Mouse (Mus musculus) testis, postnatal 14 days (tissue): ENCODE results near the gene Ano3.
"Not testable (repeated sequence)": the region's sequence is repeated elsewhere in the genome, so short reads cannot be mapped to it uniquely, and the experiment has no call there.

ENCODE experiments used
- DNase-seq: peaks from one replicate; pipeline ENCODE4 v3.0.0; 2021; ENCODE audit warnings: low spot score

The Ano3 gene

DNA sequence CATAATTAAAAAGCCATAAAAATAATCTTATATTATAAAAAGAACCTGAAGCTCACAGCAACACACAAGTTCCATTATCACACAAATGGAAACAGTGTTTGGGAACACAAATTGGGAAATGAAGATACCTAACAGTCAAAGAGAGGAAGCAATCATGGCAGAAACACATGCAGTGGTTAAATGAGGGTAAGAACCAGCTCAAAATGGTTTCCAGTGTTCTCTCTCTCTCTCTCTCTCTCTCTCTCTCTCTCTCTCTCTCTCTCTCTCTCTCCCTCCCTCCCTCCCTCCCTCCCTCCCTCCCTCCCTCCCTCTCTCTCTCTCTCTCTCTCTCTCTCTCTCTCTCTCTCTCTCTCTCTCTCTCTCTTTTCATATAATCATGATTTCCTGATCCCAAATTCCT, at the start of gene Ano3:
Gene Ano3 (minus strand): TSS at position 101 of the 400 bp plus-strand sequence.
- not testable (repeated sequence) for DNase-seq

DNA sequence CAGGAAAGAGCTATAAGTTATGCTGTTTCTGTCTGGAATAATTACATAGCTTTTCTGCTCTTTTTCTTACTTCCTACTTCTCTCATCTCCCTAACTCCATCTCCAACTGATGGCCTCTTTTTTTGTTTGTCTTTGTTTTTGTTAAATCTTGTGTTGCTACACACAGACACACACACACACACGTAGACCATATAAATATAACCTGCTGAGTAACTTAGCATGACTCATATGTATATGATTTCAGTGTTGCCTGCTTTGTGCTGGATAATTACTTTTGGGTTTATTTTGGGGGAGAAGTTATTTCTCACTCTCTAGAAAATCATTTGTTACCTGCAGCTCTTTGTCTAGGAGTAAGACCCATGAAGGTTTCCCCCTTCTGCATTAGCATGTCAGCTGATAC, 39.3 kb upstream of the Ano3 start:
- DNase-seq = no peak

DNA sequence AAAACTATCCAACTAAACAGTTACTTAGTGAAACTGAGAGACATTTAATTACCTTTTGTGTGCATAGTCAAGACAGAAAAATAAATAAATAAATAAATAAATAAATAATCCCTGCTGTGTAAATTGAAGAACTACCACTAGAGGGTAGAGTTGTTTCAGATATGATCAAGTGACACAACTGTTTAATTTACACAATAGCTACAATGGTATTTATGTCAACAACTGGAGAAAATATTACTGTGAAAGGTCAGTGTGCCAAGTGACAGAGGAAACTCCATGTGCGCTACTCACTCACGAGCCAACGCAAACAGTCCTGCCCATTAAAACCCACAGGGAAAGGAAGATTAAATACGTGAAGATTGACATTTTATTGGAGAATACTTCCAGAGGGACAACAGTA, 38.8 kb upstream of the Ano3 start:
- no peak for DNase-seq

DNA sequence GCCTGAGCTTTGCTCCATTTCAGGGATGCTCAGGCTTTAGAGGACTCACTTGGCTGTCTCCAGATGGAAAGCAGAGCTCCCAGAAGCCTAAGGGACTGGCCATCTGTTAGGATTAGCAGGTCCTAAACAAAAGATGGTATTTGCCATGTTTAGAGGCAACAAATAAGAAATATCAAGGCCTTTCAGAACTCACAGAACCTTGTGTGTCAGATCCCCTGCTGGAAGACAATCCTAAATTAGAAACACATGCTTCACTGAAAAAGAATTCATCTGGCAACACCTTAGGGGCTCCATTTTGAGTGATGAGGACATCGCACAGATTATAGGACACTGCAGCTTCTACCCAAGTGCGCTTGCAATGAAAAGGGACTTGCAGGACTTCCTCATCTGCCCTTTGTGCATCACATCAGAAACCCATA, 35.1 kb upstream of the Ano3 start:
- DNase-seq = no peak

DNA sequence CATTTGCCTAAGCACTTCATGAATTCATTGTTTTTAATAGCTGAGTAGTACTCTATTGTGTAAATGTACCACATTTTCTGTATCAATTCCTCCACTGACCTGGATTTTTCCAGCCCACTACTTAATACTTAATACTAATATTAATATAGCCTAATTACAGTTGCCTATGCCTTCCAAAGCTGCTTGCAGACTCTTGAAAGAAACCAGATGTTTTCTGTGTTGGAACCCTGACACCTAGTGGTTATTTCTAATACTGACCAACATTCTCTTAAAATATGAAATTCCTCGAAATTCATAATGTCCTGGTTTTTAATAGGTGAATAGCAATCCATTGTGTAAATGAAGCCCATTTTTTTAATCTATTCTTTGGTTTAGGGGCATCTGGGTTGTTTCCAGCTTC, 31.0 kb upstream of the Ano3 start:
- DNase-seq = no peak

DNA sequence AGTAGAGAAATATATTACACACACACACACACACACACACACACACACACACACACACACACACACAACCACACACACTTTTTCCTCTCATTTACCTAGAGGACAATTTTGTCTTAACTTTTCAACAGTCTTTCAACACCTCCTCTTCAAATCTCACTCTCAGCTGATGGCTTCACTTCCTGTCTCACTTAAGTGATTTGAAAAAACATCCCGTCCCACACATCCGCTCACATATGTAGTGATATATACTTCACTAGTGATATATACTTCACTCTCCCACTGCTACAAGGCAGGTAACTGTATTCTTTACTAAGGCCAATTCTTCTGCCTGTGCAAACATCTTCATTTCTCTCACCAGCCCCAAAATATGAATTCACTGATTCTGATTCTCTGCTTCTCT, 28.9 kb upstream of the Ano3 start:
- DNase-seq = no peak

DNA sequence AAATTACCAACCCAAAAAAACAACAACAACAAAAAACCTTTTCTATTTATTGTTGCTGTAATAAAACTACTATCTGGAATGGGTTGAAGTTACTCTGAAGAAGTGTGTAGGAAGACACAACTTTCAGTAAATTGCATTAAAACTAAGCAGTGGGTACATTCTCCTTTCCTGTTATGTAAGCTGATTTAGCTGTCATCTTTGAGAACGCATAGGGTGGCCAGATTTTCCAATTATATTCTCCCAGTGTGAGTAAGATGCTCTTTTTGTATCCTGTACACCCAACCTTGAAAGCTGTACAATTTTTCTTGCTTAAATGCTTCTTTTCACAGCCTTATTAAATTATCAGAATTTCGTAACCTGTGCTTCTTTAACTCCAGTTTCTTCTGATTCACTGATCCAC, 26.1 kb upstream of the Ano3 start:
- DNase-seq = no peak

DNA sequence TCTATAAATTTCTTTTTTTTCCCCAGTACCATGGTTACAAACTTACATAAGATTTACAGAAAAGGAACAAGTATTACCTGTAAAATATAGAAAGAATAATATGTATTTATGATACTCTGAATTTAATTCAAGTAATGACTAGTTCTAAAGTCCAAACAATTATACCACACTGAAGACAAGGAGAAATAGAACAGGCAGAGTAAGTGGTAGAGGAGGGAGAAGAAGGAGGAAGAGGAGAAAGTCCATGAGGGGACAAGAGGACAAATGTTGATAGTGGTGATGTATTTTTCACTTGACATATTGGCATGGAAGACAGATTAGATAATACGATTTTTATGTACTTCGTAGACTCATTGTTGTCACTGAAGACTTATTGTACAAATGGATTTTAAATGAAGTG, 19.4 kb upstream of the Ano3 start:
- no peak for DNase-seq

DNA sequence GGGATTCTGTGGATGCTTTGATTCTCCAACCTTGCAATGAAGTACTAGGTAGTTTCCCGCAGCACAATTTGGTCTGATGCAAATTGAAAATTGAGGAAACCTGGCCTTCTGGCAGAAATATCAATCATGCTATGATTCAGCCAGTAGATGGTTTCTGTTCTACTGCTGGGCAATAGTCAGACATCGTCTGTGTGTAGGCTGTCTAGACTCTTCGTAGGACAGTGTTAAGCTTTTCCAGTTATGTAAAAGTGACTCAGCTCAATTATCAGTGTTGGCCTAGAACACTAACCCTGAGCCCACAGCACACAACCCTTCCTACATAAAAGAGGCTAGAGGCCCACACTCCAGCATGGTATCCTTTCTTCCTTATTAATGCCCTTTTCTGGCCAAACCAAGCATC, 14.7 kb upstream of the Ano3 start:
- DNase-seq = no peak

DNA sequence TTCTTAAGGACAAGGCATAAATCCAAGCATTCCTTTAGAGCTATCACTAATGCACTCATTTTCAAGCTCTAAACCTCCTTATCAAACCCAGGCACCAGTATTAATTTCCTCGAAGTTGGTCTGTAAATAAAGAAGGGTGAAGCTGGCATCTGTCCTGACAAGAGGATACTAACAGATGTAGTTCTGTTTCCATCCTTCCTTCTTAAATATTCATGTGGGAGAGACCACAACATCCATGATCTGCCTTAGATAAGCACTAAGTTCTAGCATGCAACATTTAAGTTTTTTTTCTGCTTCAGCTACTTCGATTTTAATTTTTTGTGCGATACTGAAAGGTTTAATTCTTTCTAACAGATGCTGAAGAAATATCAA, 305 bp downstream of the Ano3 start:
- DNase-seq = no peak

DNA sequence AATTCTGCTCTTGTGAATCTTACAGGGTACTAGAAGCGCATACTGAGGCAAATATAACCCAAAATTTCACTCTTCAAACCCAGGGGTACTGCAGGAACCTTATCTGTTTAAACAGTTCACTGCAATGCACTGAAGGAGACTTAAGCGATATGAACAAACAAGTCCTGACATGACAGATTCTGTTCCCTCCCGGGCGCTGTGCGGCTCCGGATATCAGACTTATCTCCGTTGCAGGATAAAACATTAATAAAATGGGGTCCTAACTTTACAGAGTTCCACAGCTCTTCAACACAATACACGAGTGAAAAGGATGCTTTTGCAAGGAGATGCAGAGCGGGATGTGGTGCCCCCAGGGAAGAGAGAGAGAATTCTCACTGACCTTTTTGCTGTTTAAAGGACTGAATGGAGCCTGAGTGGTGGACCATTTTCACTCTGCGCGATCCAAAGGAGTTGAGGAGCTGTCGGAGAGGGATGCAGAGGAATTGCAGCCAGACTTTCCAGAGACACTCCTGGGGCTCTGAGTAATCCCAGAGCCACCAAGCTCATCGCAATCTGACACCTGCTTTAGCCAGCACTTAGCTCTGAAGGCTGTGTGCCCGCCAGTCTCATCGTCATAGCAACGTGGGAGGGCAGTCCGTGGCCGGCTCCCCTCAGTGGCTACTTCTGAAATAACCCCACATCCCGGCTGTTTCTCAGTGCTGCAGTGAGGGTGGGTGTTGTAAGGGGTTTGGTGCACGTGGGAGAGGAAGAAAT, 868 bp downstream of the Ano3 start:
- DNase-seq = peak; percentile 7

DNA sequence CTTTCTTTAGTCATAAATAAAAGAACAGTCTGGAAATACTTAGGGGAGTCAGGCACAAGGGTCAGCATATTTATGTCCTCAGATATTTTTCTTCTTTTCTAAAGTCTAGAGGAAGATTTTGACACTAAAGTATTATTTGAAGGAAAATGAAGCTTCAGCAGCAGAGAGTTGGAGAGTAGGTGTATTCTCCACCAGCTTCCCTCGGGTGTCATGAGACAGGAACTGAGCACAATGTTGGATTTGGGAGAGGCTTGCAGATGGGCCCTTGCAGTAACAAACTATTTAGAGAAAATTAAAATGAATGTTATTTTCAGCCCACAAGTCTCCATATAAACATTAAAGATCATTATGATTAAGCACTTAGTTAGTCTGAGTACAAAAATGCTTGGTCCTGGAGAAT, 5.6 kb downstream of the Ano3 start:
- no peak for DNase-seq

DNA sequence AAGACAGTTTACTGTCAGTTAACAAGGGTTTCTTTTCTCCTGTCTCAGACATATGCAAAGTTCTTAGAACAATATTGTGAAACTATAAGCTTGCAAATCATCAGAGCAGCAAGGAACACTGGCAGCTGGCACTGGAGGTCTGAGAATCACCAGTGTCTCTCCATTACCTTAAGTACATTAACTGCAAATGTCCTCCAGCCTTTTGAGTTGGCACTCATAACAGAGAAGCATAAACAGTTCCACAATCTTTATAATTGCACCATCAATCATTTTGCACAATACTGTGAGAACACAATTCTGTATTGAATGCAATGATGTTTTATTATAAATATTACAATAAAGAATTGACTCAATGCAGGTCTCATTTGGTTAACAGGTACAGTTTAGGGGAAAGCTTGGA, 15.0 kb downstream of the Ano3 start:
- no peak for DNase-seq

DNA sequence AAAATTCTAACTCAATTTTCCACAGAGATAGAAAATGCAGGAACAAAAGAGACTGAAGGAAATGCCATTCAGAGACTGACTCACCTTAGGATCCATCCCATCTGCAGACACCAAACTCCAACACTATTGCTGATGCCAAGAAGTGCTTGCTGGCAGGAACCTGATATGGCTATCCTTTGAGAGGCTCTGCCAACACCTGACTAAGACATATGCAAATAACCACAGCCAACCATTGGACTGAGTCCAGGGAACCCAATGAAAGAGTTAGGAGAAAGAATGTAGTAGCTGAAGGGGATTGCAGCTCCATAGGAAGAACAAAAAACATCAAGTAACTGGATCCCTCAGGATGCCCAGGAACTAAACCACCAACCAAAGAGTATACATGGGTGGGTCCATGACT, 21.6 kb downstream of the Ano3 start:
- no peak for DNase-seq

DNA sequence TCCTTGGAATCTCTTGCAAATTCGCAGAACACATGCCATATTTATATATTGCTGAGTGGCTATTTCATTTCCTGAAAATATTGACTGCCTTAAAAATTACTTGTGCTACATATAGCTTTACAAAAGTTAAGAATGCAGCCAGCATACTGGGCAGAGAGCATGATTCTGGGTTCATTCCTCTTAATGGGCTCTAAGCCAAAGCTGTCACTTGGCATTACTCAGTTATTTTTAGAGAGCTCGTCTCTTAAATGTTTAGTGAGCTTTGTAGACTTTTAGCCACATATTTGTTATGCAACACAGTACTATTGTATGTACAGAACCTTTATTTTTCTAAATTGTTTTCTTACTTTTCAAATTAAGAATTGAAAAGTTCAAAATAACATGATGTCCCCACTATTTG, 41.2 kb downstream of the Ano3 start:
- no peak for DNase-seq

DNA sequence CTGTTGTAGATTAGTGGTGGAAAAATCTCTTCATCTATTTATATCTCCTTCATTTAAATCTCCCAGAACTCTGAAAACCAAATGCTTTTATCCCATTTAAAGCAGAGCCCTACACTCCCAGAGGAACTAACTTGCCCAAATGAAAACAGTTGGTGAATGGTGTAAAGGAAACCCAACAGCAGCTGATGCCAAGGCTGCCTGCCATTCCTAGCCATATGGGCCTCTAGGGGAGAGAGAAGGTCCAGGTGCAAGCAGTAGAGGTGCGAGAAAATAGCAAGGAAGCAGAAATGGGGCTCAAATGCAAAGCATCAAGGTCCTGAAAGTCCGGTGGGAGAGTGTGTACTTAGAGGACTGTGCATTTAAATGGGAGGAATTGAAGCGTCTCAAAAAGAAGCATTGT, 44.2 kb downstream of the Ano3 start:
- DNase-seq = no peak

DNA sequence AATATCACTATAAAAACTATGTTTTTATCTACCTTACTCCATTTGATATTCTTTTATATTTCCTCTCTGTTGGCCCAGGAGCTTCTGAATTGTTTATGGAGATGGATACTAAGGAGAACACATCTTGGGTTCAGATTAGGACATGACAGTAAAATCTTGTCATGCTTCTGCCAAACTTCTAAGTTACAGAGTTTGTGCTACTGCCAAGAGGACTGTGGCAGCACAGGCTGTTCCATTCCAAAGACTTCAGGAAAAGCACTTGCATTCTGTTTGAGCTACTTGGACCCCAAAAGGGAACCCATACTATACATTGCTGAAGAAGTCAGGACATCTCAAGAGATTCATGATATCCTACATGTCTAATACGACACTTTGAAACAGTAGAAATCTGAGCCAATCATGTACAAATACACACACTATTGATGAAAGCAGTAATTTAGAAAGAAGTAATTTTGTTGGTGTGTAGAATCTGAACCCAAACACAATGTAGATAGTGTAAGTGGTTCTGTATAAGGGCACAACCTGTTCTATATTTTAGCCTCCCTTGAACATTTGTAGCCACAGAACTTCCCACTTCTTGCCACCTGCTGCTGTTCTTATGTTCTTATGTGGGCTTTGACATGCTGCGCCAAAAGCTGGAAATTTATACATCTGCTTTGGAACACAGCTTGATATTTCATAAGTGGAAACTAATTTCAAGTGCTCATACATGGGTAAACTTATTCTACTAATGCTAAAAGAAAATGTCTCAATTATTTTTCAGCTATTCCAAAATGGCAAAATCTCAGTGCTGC, 54.0 kb downstream of the Ano3 start:
- DNase-seq = no peak

DNA sequence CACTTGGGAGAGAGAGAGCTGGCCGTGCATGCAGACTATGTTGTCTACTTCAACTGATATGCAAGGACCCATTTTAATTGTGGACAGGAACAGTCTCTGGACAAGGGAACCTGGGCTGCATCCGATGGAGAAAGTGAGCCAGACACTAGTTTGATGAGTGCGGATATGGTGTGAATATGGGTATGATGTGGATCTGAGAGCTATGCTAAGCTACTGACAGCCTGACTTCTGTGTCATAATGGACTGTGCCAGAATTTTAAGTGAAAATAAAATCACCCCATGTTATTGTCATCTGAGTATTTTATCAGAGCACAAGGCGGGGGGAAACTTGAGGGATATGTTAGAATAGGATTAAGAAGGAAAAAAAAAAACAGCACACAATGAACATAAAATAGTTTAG, 79.1 kb downstream of the Ano3 start:
- DNase-seq = no peak

DNA sequence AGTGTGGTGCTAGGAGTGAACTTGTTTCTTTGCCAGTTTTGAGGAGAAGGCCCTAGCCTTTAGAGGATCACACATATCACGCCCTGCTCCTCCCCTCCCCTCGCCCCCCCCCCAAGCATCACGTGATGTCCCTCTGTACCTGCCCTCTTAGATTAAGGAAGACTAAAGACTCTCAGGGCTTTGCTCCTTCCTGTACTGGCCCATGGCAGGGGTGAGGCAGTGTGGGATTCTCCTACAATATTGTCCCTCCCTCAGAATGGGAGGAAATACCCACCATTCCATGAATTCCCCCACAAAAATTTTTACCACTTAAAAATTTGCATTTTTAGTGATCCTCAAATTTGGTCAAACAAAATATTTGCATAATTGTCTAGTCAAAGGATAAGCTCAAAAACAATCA, 85.1 kb downstream of the Ano3 start:
- DNase-seq = no peak

DNA sequence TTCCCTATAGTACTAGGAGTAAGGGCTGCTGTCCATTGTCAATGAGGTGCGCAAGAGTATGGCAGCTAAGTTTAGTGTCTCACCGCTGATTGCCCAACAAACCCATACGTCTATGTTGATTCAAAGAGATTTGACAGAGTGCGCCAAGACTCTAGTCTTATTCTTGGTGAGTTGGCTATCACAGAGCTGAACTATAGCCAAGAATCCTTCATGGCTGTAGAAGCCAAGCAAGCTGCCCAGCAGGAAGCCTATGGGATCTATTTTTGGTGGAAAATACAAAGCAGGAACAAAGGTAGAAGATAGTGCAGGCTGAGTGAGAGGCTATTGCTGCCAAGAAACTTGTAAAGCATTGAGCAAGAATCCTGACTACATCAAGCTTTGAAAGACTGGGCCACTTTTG, 87.3 kb downstream of the Ano3 start:
- no peak for DNase-seq

DNA sequence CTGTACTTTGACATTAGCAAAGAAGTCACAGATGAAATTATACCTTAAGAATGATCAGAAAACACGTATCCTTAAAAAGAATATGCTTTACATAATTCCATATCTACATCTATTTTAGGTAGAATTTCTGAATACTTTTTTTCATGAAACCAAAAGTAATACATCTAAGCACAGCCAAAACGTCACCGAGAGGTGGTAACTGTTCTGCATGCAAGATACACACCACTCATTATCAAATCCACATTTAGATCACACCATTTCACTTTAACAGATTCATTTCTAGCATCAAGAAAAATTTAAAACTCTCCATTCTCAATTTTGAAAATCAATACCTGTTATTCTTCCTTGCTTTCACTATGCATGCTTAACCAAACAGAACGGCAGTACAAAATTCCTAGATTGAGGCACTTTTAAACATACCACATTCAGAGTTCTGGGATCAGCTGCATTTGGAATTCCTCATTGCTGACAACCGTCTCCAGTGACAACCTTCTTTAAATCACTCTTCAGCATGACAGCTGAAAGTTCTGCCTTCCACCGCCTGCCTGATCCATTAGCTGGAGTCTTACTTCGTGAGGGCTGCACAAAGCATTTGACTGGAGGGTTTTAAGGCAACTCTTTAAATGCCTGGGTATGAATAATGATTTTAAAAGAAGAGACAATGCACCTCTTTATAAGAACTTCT, 111.0 kb downstream of the Ano3 start:
- DNase-seq = no peak

DNA sequence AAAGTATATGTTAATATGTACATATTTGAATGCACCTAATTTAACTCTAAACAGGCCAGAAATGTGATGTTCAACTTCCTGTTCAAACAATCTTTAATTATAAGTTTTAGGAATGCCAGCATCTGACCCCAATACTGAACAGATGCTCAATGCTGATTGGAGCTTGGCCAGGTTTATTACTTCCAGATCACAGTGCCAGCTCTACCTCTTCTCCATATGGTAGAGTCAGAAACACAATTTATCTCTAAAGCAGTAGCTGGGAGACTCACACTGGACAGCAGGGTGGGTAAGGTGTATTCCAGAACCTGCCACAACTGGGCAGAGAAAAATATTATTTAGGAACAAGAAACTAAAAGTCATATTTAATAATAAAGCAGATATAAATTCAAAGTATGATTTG, 134.5 kb downstream of the Ano3 start:
- DNase-seq = no peak

DNA sequence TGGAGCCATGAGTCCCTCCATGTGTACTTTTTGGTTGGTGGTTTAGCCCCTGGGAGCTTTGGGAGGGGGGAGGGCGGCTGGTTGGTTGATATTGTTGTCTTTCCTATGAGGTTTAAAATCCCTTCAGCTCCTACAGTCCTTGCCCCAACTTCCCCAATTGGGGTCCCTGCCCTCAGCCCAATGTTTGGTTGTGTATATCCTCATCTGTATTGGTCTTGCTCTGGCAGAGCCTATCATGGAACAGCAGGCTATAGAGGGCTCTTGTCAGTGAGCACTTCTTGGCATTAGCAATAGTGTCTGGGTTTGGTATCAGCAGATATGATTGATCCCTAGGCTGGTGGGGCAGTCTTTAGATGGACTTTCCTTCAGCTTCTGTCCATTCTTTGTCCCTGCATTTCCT, 135.8 kb downstream of the Ano3 start:
- no peak for DNase-seq
